Mouse (Mus musculus) central nervous system, embryonic 14 days (tissue): ENCODE measurements around the gene Pm20d1. TPM values are rescaled to one million over a fixed set of nuclear protein-coding genes. Genes with fewer than 3 reads are reported as not detected.

Experiments used
- polyA plus RNA-seq: library from polyadenylated mRNA; depleted of rRNA; stranded (reverse); fragments of >200 nt; gene quantifications from 2 replicates; pipeline ENCODE4 v1.2.3, GENCODE M21; 2012; rRNA removed

Pm20d1 gene
- 0.11 and 0.20 TPM in 2 replicates for polyA plus RNA-seq

GRCm38 (mm10) chr1:131797202-131797909, at the start of gene Pm20d1:
Pm20d1 (plus strand) TSS chr1:131797381.

DNA sequence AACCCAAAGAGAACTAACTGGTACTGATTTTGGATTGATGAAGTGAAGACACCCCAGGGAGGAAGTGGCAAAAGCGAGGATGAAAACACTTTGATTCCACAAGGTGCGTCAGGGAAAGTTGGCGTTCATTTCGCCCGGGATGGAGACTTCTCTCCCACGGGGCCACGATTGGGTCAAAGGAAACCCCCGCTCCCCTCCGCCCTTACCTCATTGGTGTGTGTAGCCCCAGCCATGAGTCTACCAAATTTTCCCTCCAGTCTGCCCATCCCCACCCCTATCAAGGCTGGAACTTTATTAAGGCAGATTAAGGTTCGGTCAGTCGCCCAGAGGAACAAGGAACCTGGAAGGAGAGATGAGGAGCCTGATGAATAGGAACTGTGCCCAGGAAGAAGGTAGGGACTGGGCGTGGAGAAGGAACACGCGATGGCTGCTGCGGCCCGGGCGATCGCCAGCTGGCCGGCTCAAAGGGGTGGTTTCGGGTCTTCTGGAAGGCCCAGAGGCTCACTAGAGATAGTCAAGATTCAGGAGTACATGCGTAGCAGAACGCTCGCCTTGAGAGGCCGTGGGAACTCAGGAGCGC, 30.1 kb downstream of the Pm20d1 start, which contains the start of gene Slc41a1:
Slc41a1 (plus strand) TSS at position 287 of the 580 bp plus-strand sequence.

GRCm38 (mm10) chr1:131867093-131867945, 70.1 kb downstream of the Pm20d1 start, which contains the start of gene Rab29:
Rab29 (plus strand) TSS chr1:131867224.

Other genes with a start within 250 kb of the Pm20d1 start
- gene Avpr1b, start 198.1 kb upstream of the Pm20d1 start, polyA plus RNA-seq, result not detected in 2 replicates
- gene Ctse, start 159.1 kb upstream of the Pm20d1 start, polyA plus RNA-seq, result 0.09 TPM in 1 of 2 replicates, not detected in the other
- 1.1 and 1.2 TPM in 2 replicates for gene Rab7b, start 108.7 kb upstream of the Pm20d1 start, polyA plus RNA-seq
- 0.10 and 0.13 TPM in 2 replicates for gene Slc26a9, start 53.4 kb upstream of the Pm20d1 start, polyA plus RNA-seq
- 22.2 and 23.7 TPM in 2 replicates for gene Slc41a1, start 30.1 kb downstream of the Pm20d1 start, polyA plus RNA-seq
- gene Rab29, start 69.8 kb downstream of the Pm20d1 start, polyA plus RNA-seq, result 8.7 and 13.8 TPM in 2 replicates
- 50.9 and 51.2 TPM in 2 replicates for gene Nucks1, start 113.2 kb downstream of the Pm20d1 start, polyA plus RNA-seq
- gene Slc45a3, start 165.6 kb downstream of the Pm20d1 start, polyA plus RNA-seq, result 4.0 and 5.1 TPM in 2 replicates
- gene Elk4, start 210.2 kb downstream of the Pm20d1 start, polyA plus RNA-seq, result 17.4 and 19.5 TPM in 2 replicates